Mouse (Mus musculus) heart, adult 2 months (tissue): ENCODE data around the gene Cfi.

Experiments
- CTCF ChIP-seq: fragments of 200-600 bp; IDR thresholded peaks from 2 replicates; pipeline ENCODE4 v1.8.1; 2022; ENCODE audit warnings: antibody characterized with exemption, mild to moderate bottlenecking, moderate library complexity
- POLR2A ChIP-seq: fragments of 200-500 bp; IDR thresholded peaks from 2 replicates; pipeline ENCODE4 v1.6.1; 2011; ENCODE audit warnings: mild to moderate bottlenecking, low read depth, low read length, control low read depth; ENCODE audit not compliant: insufficient read depth

DNA sequence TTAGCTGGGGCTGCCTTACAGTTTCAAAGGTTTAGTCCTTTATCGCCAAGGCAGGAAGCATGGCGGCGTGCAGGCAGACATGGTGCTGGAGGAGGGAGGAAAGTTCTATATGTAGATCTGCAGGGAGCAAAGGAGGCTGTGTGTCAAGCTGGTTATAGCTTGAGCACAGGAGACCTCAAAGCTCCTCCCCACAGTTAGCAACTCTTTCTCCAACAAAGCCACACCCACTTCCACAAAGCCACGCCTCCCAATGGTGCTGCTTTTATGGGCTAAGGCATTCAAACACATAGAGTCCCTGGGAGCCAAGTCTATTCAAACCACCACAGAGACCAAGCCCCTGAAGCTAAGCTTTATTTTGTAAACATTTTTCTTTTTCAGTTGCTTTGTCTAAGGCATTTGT lies 63.2 kb downstream of the Cfi start:
- TF ChIP-seq POLR2A (no peak), CTCF (no peak)
